Mouse (Mus musculus) urinary bladder, postnatal 25 days (tissue): ENCODE data around the gene Atf7ip.

ENCODE experiments used
- DNase-seq: peaks from one replicate; pipeline ENCODE4 v3.0.0; 2022; ENCODE audit warnings: low spot score

Gene Atf7ip

DNA sequence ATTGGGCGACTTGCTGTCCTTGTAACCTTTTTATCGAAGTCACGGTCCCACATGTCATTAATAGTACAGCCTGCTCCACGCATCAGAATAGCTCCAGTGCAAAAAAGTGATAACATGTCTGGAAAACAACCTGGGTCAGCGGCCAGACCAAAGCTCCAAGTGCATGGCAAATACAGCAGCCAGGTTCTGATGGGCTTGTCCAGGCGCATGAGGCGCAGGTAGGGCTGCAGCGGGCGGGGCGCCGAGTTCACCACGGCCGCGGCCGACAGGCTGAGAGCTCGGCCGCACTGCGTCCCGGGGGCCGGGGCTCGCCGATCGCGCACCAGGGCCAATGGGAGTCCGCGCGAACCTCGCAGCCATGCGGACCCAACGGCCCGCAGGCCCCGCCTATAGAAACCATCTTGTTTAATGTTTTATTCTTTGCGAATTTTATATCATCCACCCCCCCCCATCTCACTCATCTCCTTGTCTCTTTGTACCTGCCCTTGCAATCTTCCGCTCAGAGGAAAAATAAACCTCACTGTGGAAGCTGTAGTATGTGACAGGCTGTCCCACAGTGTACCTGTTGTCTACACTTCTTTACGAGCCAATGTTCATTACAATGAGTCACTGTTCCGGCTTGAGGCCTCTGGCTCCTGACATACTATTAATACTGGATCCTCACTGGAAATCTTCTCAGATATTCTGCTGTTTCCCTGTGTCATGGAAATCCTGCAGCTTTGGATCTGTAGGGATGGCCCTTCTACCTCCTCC lies 19.0 kb upstream of the Atf7ip start:
- no peak for DNase-seq

DNA sequence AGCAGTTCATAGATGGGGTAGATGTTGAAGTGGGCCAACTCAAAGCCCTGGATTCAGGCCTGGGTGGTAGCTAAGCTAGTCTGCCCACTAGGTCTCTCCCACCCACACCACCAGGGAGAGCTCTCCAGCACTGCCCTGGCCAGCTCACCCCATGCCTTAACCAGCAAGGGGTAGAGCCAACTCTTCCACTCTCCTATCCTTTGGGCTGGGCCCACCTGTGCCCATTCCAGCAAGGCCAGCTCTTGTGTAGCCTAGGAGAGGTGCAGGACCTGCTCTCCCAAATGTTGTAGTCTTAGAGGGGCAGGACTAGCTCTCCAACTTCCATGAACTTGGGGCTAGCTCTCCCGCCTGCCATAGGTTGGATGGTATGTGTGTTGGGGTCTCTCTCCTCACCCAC lies 18.4 kb upstream of the Atf7ip start:
- no peak for DNase-seq

DNA sequence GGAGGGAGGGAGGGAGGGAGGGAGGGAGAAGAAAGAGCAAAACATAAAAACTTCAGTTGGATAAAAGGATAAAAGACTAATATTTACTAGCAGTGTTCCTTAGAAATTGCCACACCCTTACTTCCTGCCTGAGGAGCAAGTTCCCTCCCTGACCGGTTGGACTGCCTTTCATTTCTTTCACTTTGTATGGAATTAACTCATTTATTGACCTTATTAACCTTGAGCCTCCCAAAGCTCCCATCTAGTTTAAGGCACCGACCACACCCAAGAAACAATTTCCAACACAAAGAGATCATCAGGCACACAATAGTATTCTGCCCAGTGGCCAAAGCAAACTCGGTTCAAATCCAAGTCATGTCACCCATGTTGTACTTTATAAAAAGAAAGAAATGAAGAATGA lies 16.1 kb upstream of the Atf7ip start:
- no peak for DNase-seq

DNA sequence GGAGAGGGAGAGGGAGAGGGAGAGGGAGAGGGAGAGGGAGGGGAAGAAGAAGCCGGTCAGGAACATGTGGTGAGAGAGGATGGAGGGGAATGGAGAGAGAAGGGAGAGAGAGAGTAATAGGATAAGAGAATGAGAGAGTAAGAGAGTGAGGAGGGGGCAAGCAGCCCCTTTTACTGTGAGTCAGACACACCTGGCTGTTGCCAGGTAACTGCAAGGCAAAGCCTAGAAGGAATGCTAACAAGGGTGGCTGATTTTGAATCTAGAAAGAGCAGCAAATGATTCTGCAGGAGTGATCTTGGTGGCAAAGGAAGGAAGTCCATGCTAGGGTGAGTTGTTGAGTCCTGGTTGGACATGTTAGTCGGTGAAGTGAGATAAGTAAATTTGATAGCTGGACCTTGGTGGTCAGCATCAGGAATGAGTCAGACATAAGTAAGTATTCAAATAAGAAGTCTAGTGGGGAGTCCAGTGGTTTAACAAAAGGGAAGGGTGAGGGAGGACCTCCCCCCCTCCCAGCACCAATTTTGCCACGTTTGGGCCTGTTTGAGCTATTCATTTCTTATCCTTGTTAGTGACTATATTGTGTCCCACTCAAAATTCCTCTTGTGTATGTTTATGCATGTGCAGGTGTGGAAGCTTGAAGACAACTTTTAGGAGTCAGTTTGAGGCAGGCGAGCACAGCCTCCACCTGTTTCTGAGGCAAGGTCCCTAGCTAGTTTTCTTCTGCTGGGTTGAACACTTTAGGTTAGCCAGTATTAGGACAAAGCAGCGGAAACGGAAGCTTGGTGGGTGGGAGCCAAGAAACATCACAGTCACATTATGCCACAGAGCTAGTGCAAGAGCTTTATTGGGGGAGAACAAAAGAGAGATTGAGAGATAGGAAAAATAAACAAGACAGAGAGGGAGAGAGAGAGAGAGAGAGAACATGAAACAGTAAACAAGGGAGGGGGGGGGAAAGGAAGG lies 15.2 kb upstream of the Atf7ip start:
- DNase-seq, result no peak

DNA sequence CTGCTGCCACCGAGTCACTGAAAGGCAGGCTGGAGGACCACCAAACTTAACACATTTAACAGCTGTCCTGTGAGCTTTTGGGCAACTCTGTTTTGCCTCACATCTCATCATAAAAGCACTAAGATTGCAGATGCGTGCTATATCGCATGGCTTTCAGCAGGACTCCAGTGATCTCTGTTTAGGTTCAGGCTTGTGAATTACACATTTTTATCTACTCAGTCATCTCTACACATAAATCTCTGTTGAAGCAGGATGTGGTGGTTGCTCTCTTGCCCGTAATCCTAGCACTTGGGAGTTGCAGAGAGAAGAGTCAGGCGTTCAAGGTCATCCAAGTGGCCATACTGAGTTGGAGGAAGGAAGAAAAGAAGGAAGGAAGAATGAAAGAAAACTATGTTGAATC lies 14.3 kb upstream of the Atf7ip start:
- DNase-seq, result no peak

DNA sequence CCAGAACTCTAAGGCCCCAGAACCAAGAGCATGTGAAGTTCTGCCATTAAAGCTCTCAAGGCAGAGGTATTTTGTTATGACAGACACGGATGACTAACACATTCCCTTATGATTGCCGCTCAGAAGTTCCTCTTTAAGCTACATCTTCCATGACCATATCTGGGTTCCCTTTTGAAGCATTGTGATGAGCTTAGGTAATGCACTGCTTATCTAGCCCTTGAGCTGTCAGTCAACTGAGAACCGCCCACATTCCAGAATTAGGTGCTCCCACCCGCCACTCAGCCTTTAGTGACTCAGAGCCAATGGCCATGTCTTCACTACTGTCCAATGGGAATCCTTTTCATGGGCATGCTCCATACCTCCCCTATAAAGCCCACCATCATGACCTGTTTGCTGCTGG lies 13.7 kb upstream of the Atf7ip start:
- no peak for DNase-seq

DNA sequence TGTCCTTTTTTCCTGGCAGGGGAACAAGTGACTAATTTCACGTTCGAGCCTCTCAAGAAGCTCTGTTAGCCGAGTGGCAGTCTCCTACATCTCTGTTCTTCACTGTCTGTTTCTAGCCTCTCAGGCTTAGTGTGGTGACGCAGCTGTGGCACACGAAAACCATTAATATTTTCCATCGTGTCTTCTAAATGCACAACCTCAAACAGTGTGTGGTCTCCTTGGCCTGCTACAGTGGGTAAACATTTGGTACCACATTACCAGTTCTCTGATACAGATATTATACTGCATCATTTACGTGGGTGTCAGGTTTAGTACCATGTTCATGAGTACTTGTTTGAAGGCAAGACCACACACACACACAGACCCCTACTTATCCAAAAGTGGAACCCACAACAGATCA lies 12.5 kb upstream of the Atf7ip start:
- DNase-seq, result no peak

DNA sequence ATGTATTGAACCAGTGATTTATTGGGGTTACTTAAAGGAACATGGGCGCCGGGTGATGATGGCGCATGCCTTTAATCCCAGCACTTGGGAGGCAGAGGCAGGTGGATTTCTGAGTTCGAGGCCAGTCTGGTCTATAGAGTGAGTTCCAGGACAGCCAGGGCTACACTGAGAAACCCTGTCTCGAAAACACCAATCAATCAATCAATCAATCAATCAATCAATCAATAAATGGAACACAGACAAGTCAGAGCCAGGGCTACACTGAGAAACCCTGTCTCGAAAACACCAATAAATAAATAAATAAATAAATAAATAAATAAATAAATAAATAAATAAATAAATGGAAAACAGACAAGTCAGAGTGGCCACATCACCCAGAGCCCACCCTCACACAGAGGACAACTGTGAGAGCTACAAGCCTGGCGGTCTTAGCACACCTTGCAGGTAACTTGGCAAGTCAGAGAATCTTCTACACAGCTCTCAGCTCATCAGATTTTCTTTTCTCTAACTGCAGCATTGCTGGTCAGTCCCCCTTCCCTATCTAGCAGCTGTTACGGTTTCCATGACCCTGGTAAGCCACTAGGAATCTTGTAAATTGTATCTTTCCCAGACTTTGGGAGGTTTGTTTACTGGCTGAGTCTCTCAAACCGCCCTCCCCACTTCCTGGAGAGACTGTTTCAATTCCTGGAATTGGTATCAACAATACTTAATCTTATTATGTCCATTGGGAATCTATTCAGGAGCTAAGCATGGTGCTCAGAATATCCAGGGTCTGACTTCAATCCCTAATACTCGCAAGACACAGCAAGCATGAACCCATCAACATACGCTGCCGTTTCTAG lies 11.8 kb upstream of the Atf7ip start:
- no peak for DNase-seq

DNA sequence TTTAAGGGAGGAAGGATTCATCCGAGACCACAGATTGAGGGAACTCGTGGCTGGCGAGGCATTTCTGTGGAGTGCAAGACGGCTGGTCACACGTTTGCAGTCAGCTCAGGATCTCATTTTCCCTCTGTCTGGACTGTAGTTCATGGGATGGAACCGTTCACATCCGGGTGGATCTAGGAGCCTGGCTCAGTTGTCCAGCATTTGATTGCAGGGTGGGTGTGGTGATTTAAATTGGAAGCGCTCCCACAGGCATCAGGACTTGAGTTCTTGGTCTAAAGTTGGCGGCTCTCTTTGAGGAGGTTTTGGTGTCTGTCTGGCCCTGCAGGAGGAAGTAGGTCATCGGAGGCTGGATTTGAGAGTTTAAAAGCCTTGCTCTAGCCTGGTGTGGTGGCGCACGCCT lies 10.9 kb upstream of the Atf7ip start:
- DNase-seq, result no peak

DNA sequence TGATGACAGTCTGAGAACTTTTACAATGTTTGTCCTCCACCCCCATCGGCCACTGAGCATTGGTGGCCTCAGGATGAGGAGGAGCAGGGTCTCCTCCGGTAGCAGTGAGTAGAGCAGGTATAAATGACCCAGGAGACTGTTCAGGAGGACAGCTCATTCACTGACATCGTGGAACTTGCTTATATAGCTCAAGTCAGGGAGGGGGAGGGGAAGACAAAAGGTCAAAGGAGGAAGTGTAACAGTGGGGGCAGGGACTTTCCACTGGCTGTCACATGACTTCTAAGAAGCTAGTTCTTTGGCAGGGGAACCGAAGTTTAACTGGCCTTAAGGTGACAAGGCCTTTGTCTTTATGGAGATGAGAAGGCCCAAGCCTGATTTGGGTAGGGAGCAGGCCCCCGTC lies 8.2 kb upstream of the Atf7ip start:
- DNase-seq, result no peak

DNA sequence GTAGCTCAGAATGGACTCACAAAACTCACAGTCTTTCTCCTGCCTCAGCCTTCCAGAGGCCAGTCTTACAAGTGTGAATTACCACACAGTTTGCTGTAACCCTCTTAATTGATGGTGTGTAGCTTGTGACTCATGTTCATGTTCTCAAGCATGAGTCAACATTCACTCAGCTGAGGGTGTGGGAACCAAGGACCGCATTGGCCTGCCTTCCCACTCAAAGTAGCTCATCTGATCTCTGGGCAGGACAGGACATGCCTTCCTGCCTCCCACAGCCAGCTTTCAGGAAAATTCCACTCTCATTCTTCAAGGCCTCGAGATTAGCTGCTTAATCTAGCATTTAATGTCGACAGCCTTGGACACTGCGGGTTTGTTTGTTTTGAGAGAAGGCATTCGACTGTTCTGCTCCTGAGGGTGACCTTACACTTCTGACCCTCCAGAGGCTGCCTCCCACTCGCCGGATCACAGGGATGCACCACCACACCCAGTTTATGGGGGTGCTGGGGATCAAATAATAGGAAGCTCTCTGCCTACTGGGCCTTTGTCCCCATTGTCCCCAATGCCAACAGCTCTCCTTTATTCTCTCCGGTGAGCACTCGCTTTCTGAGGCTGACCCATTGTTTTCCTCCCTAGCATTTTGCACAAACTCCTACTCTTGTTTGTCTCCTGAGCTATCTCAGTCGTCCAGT lies 6.5 kb upstream of the Atf7ip start:
- no peak for DNase-seq

DNA sequence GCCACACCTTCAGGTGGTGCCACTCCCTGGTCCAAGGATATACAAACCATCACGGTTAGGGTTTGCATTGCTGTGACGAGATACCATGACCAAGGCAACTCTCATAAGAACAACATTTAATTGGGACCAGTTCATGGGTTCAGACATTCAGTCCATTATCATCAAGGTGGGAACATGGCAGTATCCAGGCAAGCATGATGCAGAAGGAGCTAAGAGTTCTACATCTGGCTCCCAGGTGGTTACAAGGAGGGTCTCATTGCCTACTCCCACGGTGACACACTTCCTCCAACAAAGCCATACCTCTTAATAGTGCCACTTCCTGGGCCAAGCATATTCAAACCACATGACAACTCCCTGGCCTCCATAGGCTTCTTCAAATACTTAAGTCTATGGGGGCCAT lies 2.7 kb downstream of the Atf7ip start:
- DNase-seq, result no peak

DNA sequence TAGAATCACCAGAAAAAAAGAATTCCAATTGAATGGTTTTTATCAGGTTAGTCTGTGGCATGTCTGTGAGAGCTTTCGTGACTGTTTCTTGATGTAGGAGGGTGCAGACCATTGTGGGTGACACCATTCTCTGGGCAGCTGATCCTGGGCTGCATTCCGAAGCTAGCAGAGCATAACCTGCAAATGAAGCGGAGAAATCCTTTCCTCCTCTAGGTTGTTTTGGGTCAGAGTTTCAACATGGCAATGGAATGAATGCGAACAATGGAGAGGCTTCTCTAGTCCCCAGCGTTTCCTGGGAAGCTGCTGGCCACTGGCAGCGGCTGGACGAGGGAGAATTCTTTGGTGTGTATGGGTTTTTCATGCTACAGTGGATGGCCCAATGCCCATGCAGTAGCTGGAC lies 5.0 kb downstream of the Atf7ip start:
- no peak for DNase-seq

DNA sequence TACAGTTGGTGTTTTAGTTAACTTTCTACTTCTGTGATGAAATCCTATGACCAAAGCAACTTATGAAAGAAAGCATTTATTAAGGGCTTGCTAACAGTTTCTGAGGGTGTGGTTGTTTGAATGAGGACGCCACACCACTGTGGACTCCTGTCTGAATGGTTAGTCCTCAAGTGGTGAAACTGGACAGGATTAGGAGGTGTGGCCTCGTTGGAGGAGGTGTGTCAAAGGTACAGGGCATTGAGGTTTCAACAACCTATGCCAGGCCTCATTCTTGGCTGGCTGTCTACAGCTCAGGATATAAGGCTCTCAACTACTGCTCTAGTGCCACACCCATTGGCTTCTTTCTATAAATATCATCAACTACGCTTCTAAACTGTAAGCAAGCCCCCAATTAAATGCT lies 6.4 kb downstream of the Atf7ip start:
- DNase-seq, result no peak

DNA sequence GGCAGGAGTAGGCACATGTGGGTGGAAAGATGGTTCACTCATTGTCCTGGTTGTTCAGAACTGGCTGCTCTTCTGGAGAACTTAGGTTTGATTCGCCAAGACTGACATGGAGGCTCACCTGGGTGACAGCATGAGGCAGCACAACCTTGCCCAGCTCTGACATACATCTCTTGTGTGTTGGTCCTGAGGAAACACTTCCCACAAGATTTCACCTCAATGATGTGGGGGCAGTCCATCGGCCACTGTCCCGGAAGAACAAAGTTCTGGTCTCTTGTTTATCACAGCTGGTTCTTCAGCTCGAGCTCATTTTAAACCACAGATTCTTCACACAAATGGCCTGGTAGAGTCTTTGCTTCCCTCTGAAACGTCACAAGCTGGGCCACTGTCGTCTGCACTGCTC lies 10.7 kb downstream of the Atf7ip start:
- DNase-seq, result no peak

DNA sequence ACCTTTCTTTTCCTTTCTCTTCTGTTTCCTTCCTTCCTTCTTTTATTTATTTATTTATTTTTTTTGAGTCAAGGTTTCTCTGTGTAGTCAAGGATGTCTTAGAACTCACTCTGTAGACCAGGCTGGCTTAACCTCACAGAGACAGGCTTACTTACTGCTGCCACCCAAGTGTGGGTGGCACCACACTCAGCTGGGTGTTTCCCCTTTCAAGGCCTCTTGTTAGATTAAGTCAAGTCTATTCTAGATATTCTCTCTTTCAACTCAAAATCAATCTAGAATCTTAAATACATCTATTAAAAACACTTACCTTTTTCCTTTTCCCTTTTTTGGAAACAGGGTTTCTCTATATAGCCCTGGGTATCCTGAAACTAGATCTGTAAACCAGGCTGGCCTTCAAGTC lies 11.3 kb downstream of the Atf7ip start:
- DNase-seq, result no peak

DNA sequence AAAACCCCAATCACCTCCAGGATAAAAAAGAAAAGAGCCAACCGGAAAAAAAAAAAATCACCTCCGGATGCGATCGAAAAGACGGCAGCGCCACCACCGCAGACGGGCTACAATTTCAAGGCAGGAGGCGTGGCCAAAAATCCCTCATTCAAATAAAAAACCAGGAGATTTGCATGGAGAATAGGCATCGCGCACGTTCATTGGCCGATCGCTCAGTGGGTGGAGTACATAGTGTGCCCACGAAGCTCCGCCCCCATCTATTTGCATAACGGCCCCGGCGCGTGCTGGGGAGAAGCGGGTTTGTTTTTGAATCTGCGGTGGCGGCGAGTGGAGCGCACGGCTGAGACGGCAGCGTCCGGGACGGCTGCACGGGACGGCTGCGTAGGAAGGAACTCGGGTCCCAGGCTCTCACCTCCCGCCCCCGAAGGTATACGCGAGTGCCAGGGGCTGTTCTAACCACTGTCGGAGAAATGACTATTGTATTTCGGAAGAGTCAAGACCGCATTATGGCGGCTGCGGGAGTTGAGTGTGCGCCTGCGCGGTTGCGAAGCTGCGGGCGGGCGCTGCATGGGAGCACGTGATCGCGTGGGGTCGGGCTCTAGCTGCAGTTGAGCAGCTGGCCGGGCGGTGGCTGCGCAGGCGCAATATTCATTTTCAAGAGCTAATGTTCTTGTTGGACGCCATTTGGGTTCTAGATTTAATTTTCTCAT lies 12.7 kb downstream of the Atf7ip start:
- DNase-seq, result peak; percentile 92

DNA sequence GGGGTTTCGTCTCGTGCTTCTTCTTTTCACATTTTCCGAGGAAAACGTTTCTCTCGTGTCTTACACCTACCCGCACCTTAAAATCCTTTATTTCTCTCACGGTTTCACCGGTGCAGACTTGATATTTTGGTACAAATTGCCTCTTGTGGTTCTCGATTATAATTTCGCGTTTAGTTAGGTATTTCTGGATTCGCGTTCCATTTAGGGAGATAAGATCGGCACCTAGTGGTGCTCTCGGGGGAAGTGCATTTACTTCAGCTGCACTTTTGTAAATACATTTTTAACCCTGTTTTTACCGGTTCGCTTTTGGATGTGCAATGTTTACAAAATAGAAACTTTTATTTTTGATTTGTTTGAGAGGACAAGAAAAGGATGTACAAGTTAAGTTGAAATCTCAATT lies 13.3 kb downstream of the Atf7ip start:
- no peak for DNase-seq

DNA sequence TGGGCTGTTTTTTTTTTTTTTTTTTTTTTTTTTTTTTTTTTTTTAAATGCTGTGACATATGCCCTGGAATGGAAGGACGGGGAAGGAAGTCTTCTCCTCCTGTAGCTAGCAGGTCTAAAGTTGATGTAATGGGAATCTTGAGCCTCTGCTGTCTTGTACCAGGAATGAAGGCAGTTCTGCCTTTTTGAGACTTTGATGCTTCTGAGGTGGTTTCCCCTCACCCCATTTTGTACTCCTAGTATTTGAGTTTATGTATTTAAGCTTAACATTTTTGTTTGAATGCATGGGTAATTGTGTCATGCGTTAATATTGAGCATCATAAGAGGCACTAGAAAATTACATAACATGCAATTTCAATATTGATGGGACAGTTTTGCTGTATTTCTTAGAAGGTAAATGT lies 14.4 kb downstream of the Atf7ip start:
- DNase-seq, result no peak

DNA sequence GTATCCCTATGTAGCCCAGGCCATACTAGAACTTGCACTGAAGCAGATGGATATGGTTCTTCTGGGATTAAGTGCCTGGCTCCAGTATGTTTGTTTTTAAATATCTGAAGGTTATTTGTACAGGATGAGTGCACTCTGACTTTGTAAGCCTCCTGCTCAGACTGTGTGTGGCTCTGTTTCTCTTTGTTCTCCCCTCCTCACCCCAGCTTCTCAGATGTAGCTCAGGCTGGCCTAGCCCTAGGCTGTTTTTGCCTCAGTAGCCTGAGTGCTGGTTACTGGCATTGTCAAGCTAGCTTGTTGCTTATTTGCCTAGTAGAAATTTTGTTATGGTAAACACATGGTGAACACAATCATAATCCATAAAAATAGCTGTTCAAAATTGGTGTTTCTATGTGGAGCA lies 15.7 kb downstream of the Atf7ip start:
- no peak for DNase-seq

DNA sequence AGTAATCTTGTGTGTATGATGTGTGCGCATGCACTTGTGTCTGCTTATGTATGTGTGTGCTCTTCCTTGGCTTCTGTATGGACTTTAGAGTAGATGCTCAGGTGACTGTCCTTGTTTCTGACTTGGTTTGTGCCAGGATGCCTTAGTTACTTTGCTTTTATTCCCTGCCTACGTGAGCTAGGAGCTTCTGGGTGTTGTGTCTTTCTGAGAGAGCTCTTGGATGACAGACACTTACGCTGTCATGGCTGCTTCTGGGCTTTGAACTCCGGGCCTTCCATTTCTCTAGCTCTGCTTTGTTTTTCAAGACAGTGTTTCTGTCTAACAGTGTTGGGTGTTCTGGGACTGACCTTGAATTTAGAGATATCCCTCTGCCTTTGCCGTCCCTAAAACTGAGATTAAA lies 16.7 kb downstream of the Atf7ip start:
- no peak for DNase-seq
